Mouse (Mus musculus) embryonic fibroblast, embryonic 13.5 days (primary cell): ENCODE data around the gene Kcnj14.

ENCODE experiments used
- CTCF ChIP-seq: IDR thresholded peaks from 2 replicates; pipeline ENCODE4 v1.5.1; 2011; ENCODE audit warnings: mild to moderate bottlenecking, control low read depth, low read length, moderate library complexity, borderline replicate concordance; ENCODE audit not compliant: insufficient read depth
- POLR2A ChIP-seq: IDR thresholded peaks from 2 replicates; pipeline ENCODE4 v1.6.1; 2011; ENCODE audit warnings: low read depth, mild to moderate bottlenecking, control low read depth, low read length, moderate library complexity

GRCm38 (mm10) chr7:45787642-45788041, 36.9 kb downstream of the Kcnj14 start:
- TF ChIP-seq CTCF (no peak), POLR2A (no peak)
